Mouse (Mus musculus): Measurements from ENCODE around the gene Trio. TPM values are rescaled to one million over a fixed set of nuclear protein-coding genes. Genes with fewer than 3 reads are reported as not detected.
A peak's percentile ranks its signal among the peaks of the same experiment; 100 is the strongest.
"Not testable (repeated sequence)": the region's sequence is repeated elsewhere in the genome, so short reads cannot be mapped to it uniquely, and the experiment has no call there.

The Trio gene
- polyA plus RNA-seq, 1 experiment from 2014 or later: 45.3 TPM

- 71% methylated on average over 6 of the region's 6 CpGs for WGBS
- no peak for ATAC-seq (ENCODE audit: insufficient number of reproducible peaks, low FRiP score, low TSS enrichment, low read depth)
- H3K4me1 ChIP-seq: no peaks in the 10 kb centered on the region
- 0 out of 2 replicates have a peak, but pooled peaks cover 9% of the 10 kb centered on the region for H3K36me3 ChIP-seq
- no peaks in the 10 kb centered on the region for H3K27me3 ChIP-seq
- H3K4me3 ChIP-seq (replicated peaks): no peak overlapping the region
- no peak overlapping the region for H3K4me2 ChIP-seq (replicated peaks)
- no peak overlapping the region for H3K27ac ChIP-seq (replicated peaks)
- H3K9me3 ChIP-seq (replicated peaks): no peaks in the 10 kb centered on the region
- H3K9ac ChIP-seq: no peak overlapping the region
These were observed 299.4 kb downstream of the Trio start for GRCm38 (mm10) chr15:27726228-27726627.

GRCm38 (mm10) chr15:27724796-27725680 lies 300.6 kb downstream of the Trio start:
- ATAC-seq (ENCODE audit: insufficient number of reproducible peaks, low FRiP score, low TSS enrichment, low read depth): no peak
- 68% methylated on average over 9 of the region's 9 CpGs for WGBS

GRCm38 (mm10) chr15:27724298-27724697 lies 301.4 kb downstream of the Trio start:
- H3K4me1 ChIP-seq: 0 out of 2 replicates have a peak, but pooled peaks cover 1% of the 10 kb centered on the region
- no peak overlapping the region for H3K9ac ChIP-seq
- H3K4me2 ChIP-seq (replicated peaks): no peak overlapping the region
- H3K9me3 ChIP-seq (replicated peaks): no peaks in the 10 kb centered on the region
- no peak overlapping the region for H3K4me3 ChIP-seq (replicated peaks)
- H3K27ac ChIP-seq (replicated peaks): no peak overlapping the region
- no peaks in the 10 kb centered on the region for H3K27me3 ChIP-seq
- 72% methylated on average over 6 of the region's 6 CpGs for WGBS
- H3K36me3 ChIP-seq: 0 out of 2 replicates have a peak, but pooled peaks cover 3% of the 10 kb centered on the region
- no peak for ATAC-seq (ENCODE audit: insufficient number of reproducible peaks, low FRiP score, low TSS enrichment, low read depth)

More at GRCm38 (mm10) chr15:27724796-27725680, 300.6 kb downstream of the Trio start:
- no peaks in the 10 kb centered on the region for H3K4me1 ChIP-seq
- H3K27me3 ChIP-seq: no peaks in the 10 kb centered on the region
- no peak overlapping the region for H3K4me3 ChIP-seq (replicated peaks)
- no peak overlapping the region for H3K27ac ChIP-seq (replicated peaks)
- no peak overlapping the region for H3K9ac ChIP-seq
- H3K36me3 ChIP-seq: 0 out of 2 replicates have a peak, but pooled peaks cover 3% of the 10 kb centered on the region
- H3K4me2 ChIP-seq (replicated peaks): no peak overlapping the region
- H3K9me3 ChIP-seq (replicated peaks): no peaks in the 10 kb centered on the region

- H3K27me3 ChIP-seq: no peaks in the 10 kb centered on the region
- H3K36me3 ChIP-seq: 0 out of 2 replicates have a peak, but pooled peaks cover 2% of the 10 kb centered on the region
- H3K4me1 ChIP-seq: 0 out of 2 replicates have a peak, but pooled peaks cover 6% of the 10 kb centered on the region
- ATAC-seq (ENCODE audit: insufficient number of reproducible peaks, low FRiP score, low TSS enrichment, low read depth): no peak
- no peaks in the 10 kb centered on the region for H3K9me3 ChIP-seq (replicated peaks)
- no peak overlapping the region for H3K4me3 ChIP-seq (replicated peaks)
- 67% methylated on average over 6 of the region's 6 CpGs for WGBS
- H3K9ac ChIP-seq: no peak overlapping the region
- H3K27ac ChIP-seq (replicated peaks): no peak overlapping the region
- H3K4me2 ChIP-seq (replicated peaks): no peak overlapping the region
These were observed 301.9 kb downstream of the Trio start for GRCm38 (mm10) chr15:27723746-27724145.

GRCm38 (mm10) chr15:27720297-27720696 lies 305.4 kb downstream of the Trio start:
- not testable (repeated sequence) for H3K27me3 ChIP-seq; H3K27ac ChIP-seq (replicated peaks); H3K4me1 ChIP-seq; H3K9ac ChIP-seq; H3K4me2 ChIP-seq (replicated peaks); H3K36me3 ChIP-seq; H3K9me3 ChIP-seq (replicated peaks); H3K4me3 ChIP-seq (replicated peaks); ATAC-seq (ENCODE audit: insufficient number of reproducible peaks, low FRiP score, low TSS enrichment, low read depth)
- 70% methylated on average over 8 of the region's 8 CpGs for WGBS

- Histone ChIP-seq H3K27ac (replicated peaks) (no peak overlapping the region), H3K9ac (no peak overlapping the region), H3K36me3 (no peaks in the 10 kb centered on the region), H3K4me3 (replicated peaks) (no peak overlapping the region), H3K27me3 (no peaks in the 10 kb centered on the region), H3K4me1 (peaks cover 9% of the 10 kb centered on the region; the same call in 1 of the 2 replicates), H3K9me3 (replicated peaks) (no peaks in the 10 kb centered on the region), H3K4me2 (replicated peaks) (no peak overlapping the region)
- 60% methylated on average over 7 of the region's 7 CpGs for WGBS
- ATAC-seq (ENCODE audit: insufficient number of reproducible peaks, low FRiP score, low TSS enrichment, low read depth): no peak
These were observed 307.0 kb downstream of the Trio start for GRCm38 (mm10) chr15:27718668-27719067.

GRCm38 (mm10) chr15:27715331-27715730 lies 310.3 kb downstream of the Trio start:
- ATAC-seq (ENCODE audit: insufficient number of reproducible peaks, low FRiP score, low TSS enrichment, low read depth): no peak
- WGBS: 33% methylated on average over 3 of the region's 3 CpGs
- Histone ChIP-seq H3K4me1 (peaks cover 9% of the 10 kb centered on the region; the same call in 1 of the 2 replicates), H3K9me3 (replicated peaks) (no peaks in the 10 kb centered on the region), H3K4me2 (replicated peaks) (no peak overlapping the region), H3K27ac (replicated peaks) (no peak overlapping the region), H3K36me3 (no peaks in the 10 kb centered on the region), H3K4me3 (replicated peaks) (no peak overlapping the region), H3K9ac (no peak overlapping the region), H3K27me3 (no peaks in the 10 kb centered on the region)

GRCm38 (mm10) chr15:27710698-27711097 lies 314.9 kb downstream of the Trio start:
- WGBS: 74% methylated on average over 9 of the region's 9 CpGs
- no peak overlapping the region for H3K9ac ChIP-seq
- ATAC-seq (ENCODE audit: insufficient number of reproducible peaks, low FRiP score, low TSS enrichment, low read depth): no peak
- no peaks in the 10 kb centered on the region for H3K9me3 ChIP-seq (replicated peaks)
- H3K36me3 ChIP-seq: no peaks in the 10 kb centered on the region
- H3K4me2 ChIP-seq (replicated peaks): no peak overlapping the region
- H3K4me3 ChIP-seq (replicated peaks): no peak overlapping the region
- no peaks in the 10 kb centered on the region for H3K27me3 ChIP-seq
- H3K4me1 ChIP-seq: no peaks in the 10 kb centered on the region
- H3K27ac ChIP-seq (replicated peaks): no peak overlapping the region

- Histone ChIP-seq H3K27me3 (no peaks in the 10 kb centered on the region), H3K9me3 (replicated peaks) (no peaks in the 10 kb centered on the region), H3K27ac (replicated peaks) (no peak overlapping the region), H3K4me3 (replicated peaks) (no peak overlapping the region), H3K9ac (no peak overlapping the region), H3K4me1 (no peaks in the 10 kb centered on the region), H3K4me2 (replicated peaks) (no peak overlapping the region), H3K36me3 (no peaks in the 10 kb centered on the region)
- WGBS: 76% methylated on average over 7 of the region's 7 CpGs
- ATAC-seq (ENCODE audit: insufficient number of reproducible peaks, low FRiP score, low TSS enrichment, low read depth): no peak
These were observed 316.6 kb downstream of the Trio start for GRCm38 (mm10) chr15:27708968-27709612.

GRCm38 (mm10) chr15:27708499-27708898 lies 317.1 kb downstream of the Trio start:
- H3K27me3 ChIP-seq: no peaks in the 10 kb centered on the region
- no peak for ATAC-seq (ENCODE audit: insufficient number of reproducible peaks, low FRiP score, low TSS enrichment, low read depth)
- no peak overlapping the region for H3K4me3 ChIP-seq (replicated peaks)
- H3K9me3 ChIP-seq (replicated peaks): no peaks in the 10 kb centered on the region
- WGBS: 68% methylated on average over 3 of the region's 3 CpGs
- H3K4me1 ChIP-seq: no peaks in the 10 kb centered on the region
- H3K4me2 ChIP-seq (replicated peaks): no peak overlapping the region
- H3K27ac ChIP-seq (replicated peaks): no peak overlapping the region
- H3K36me3 ChIP-seq: no peaks in the 10 kb centered on the region
- H3K9ac ChIP-seq: no peak overlapping the region

- ATAC-seq (ENCODE audit: insufficient number of reproducible peaks, low FRiP score, low TSS enrichment, low read depth): no peak; the same call in 1 of the 2 replicates
- no peaks in the 10 kb centered on the region for H3K27me3 ChIP-seq
- 13% methylated on average over 1 of the region's 1 CpGs for WGBS
- peaks cover 16% of the 10 kb centered on the region for H3K4me1 ChIP-seq
- H3K4me2 ChIP-seq (replicated peaks): 0 out of 2 replicates have a peak overlapping the region, but pooled peaks have one; percentile 2
- H3K9me3 ChIP-seq (replicated peaks): no peaks in the 10 kb centered on the region
- no peaks in the 10 kb centered on the region for H3K36me3 ChIP-seq
- peak overlapping the region; percentile 65 for H3K27ac ChIP-seq (replicated peaks)
- no peak overlapping the region for H3K4me3 ChIP-seq (replicated peaks)
- no peak overlapping the region for H3K9ac ChIP-seq
These were observed 322.7 kb downstream of the Trio start for GRCm38 (mm10) chr15:27702972-27703313.

All from embryonic facial prominence, embryonic 15.5 days (tissue).